Mouse (Mus musculus) neutrophil, adult 83 days (primary cell): ENCODE results near the gene Prss2. TPM values are rescaled to one million over a fixed set of nuclear protein-coding genes. Genes with fewer than 3 reads are reported as not detected.

Source experiments
- total RNA-seq, 2 experiments: library from RNA; stranded (reverse); gene quantifications; one replicate each; pipeline ENCODE4 v1.2.4; 2023

Gene Prss2
- total RNA-seq, result under 1 TPM in 1 of 2 experiments, not detected in 1; 0.53 TPM

GRCm38 (mm10) chr6:41521487-41521886 is at the start of gene Prss2:
Gene Prss2 (plus strand): TSS chr6:41521787.

Other genes with a start within 250 kb of the Prss2 start
- gene Try4, start 219.5 kb upstream of the Prss2 start, total RNA-seq, result not detected
- not detected for gene Try5, start 204.9 kb upstream of the Prss2 start, total RNA-seq
- gene Try10, start 167.7 kb upstream of the Prss2 start, total RNA-seq, result not detected
- not detected for gene Prss3, start 144.1 kb upstream of the Prss2 start, total RNA-seq
- gene Gm5771, start 129.4 kb upstream of the Prss2 start, total RNA-seq, result not detected
- gene Gm10334, start 75.6 kb upstream of the Prss2 start, total RNA-seq, result not detected
- not detected for gene Prss1, start 62.9 kb upstream of the Prss2 start, total RNA-seq
- gene Ephb6, start 83.7 kb downstream of the Prss2 start, total RNA-seq, result 1 to 10 TPM in 1 of 2 experiments, under 1 TPM in 1; 0.20 to 1.5 TPM
- gene Trpv6, start 114.6 kb downstream of the Prss2 start, total RNA-seq, result not detected
- not detected for gene Trpv5, start 159.0 kb downstream of the Prss2 start, total RNA-seq
- gene Llcfc1, start 162.6 kb downstream of the Prss2 start, total RNA-seq, result not detected
- gene Kel, start 182.6 kb downstream of the Prss2 start, total RNA-seq, result 10 to 100 TPM; 32.9 to 46.7 TPM